Comparison of ENCODE assay signal across 15 mouse cellular contexts in the genomic region with DNA sequence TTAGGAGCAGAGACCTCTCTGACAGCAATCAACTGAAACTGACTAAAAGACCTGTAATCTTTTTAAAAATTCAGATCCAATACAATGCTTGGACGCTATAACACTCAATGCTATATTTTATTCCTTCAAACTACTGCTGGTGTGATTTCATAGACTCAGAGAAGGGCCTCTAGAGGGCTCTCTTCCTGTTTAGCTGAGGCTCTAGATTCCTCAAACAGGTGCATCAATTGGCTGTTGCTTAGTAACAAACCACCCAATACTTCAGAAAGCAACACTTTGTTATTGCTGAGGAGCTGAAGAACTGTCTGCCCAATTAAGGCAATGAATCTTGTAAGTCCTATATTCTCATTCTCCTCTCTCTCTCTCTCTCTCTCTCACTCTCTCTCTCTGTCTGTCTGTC. TPM values are rescaled to one million over a fixed set of nuclear protein-coding genes. Genes with fewer than 3 reads are reported as not detected.
DNase-seq lines count a peak whose midpoint lies in the region; ATAC-seq lines count a peak whose summit lies in the region.
"Had no signal": no experiment of that assay in that cellular context is flagged by ENCODE, and none has a peak within 500 bp of the region (broad histone marks: within the 10 kb centered on the region; RNA-seq: fewer than 3 reads in every experiment).

No protein-coding gene starts in this region.

- 53% methylated on average over 1 of the region's 1 CpGs for WGBS in heart, embryonic 16.5 days

- H3K9me3 ChIP-seq in heart, embryonic 16.5 days (replicated peaks; ENCODE audit: control insufficient read depth, low read length), result no peaks in the 10 kb centered on the region
- H3K9me3 ChIP-seq: embryonic facial prominence, embryonic 12.5 days; forebrain, embryonic 12.5 days; liver, embryonic 12.5 days; neural tube, embryonic 12.5 days had no signal

- no peaks in the 10 kb centered on the region for H3K4me1 ChIP-seq in heart, embryonic 16.5 days (ENCODE audit: control insufficient read depth, insufficient read depth, low read length)
- H3K4me1 ChIP-seq: forebrain, embryonic 12.5 days; liver, embryonic 12.5 days; neural tube, embryonic 12.5 days had no signal

- ATAC-seq in heart, embryonic 16.5 days (replicated peaks; ENCODE audit: extremely low read depth, insufficient read depth, low FRiP score), result 0 out of 2 replicates have a peak, but pooled peaks have one; percentile 28
- ATAC-seq in megakaryocyte progenitor cell, adult 5-6 weeks (replicated peaks; ENCODE audit: poor library complexity), result peak; percentile 63
- ATAC-seq: liver, embryonic 12.5 days had no signal

- H3K4me3 ChIP-seq in heart, embryonic 16.5 days (ENCODE audit: low read length), result no peak overlapping the region
- H3K4me3 ChIP-seq: embryonic facial prominence, embryonic 12.5 days; forebrain, embryonic 12.5 days; liver, embryonic 12.5 days; neural tube, embryonic 12.5 days had no signal

- no peak for DNase-seq in heart, postnatal 14 days
- DNase-seq in 416B (ENCODE audit: low read depth) (peak; percentile 28), ES-CJ7 (ENCODE audit: low read depth, low spot score) (peak; percentile 23)
- no peak for DNase-seq in adrenal gland, adult 2 months
- no peak for DNase-seq in cerebellum, adult 9-11 months
- DNase-seq in heart, postnatal 36 days, result no peak
- DNase-seq: gastrocnemius, postnatal 25 days; heart, postnatal 4 days; right cerebral cortex, adult 18-20 months had no signal

- H3K27me3 ChIP-seq in heart, embryonic 16.5 days (ENCODE audit: control insufficient read depth, insufficient read depth, low read length), result no peaks in the 10 kb centered on the region
- H3K27me3 ChIP-seq: embryonic facial prominence, embryonic 12.5 days; forebrain, embryonic 12.5 days; liver, embryonic 12.5 days; neural tube, embryonic 12.5 days had no signal

- no peak overlapping the region for H3K4me2 ChIP-seq in heart, embryonic 16.5 days (ENCODE audit: low read depth, low read length)
- H3K4me2 ChIP-seq: embryonic facial prominence, embryonic 12.5 days; forebrain, embryonic 12.5 days; liver, embryonic 12.5 days; neural tube, embryonic 12.5 days had no signal

- H3K27ac ChIP-seq in heart, embryonic 16.5 days (ENCODE audit: low read length), result no peak overlapping the region
- H3K27ac ChIP-seq: embryonic facial prominence, embryonic 12.5 days; forebrain, embryonic 12.5 days; liver, embryonic 12.5 days; neural tube, embryonic 12.5 days had no signal

- H3K9ac ChIP-seq in heart, embryonic 16.5 days (ENCODE audit: low read length), result no peak overlapping the region
- H3K9ac ChIP-seq: embryonic facial prominence, embryonic 12.5 days; forebrain, embryonic 12.5 days; liver, embryonic 12.5 days; neural tube, embryonic 12.5 days had no signal

- intact Hi-C loops in heart, postnatal 14 days (cut with DNase I), result loop anchor here (10.0 kb wide), 2 partner anchors 123 to 163 kb away; no protein-coding TSS in a partner anchor
- intact Hi-C loops in heart, postnatal 36 days (cut with DNase I), result no loop called here

- H3K36me3 ChIP-seq in heart, embryonic 16.5 days (ENCODE audit: control insufficient read depth, insufficient read depth), result no peaks in the 10 kb centered on the region
- H3K36me3 ChIP-seq: embryonic facial prominence, embryonic 12.5 days; forebrain, embryonic 12.5 days; liver, embryonic 12.5 days; neural tube, embryonic 12.5 days had no signal

RNA-seq across cellular contexts. Expression of gene Dock10, which starts 30.1 kb away (rescaled TPM):
- polyA plus RNA-seq in heart, embryonic 16.5 days (2015; fragmentation: Nextera tagmentation; extraction: Ambion mirVana), result 3.5 and 5.4 TPM in 2 replicates
- total RNA-seq in heart, postnatal 14 days (2021), result 1 to 10 TPM; 8.0 to 8.4 TPM
- total RNA-seq in megakaryocyte progenitor cell, adult 5-6 weeks (2015), result 127 and 144 TPM in 2 replicates
- 88.8 and 109 TPM in 2 replicates for total RNA-seq in megakaryocyte progenitor cell, adult 5-6 weeks (2017)
- total RNA-seq in adrenal gland, adult 2 months (2021), result 10 to 100 TPM; 19.5 to 20.8 TPM
- 2.0 and 2.1 TPM in 2 replicates for polyA plus RNA-seq in adrenal gland, adult 2 months (2012; rRNA removed)
- 1 to 10 TPM; 5.1 to 5.3 TPM for total RNA-seq in heart, postnatal 36 days (2021)

Comparison
In these comparisons a context has a peak if more than half of its experiments do, and no peak if none do; other contexts are left out.
1. DNase-seq: peak in 416B (single experiment) and ES-CJ7 (single experiment); none in heart, postnatal 14 days (0 of 2), adrenal gland, adult 2 months (single experiment), cerebellum, adult 9-11 months (single experiment) and heart, postnatal 36 days (0 of 2).
2. RNA of gene Dock10, which starts 30.1 kb away (total RNA-seq): 88.8 to 144 TPM in megakaryocyte progenitor cell, adult 5-6 weeks; 19.5 to 20.8 TPM in adrenal gland, adult 2 months, 8.0 to 8.4 TPM in heart, postnatal 14 days and 5.1 to 5.3 TPM in heart, postnatal 36 days; every median in the first group is over 4 times any median in the second.